Mouse (Mus musculus): ENCODE data around the gene Elmo2. TPM values are rescaled to one million over a fixed set of nuclear protein-coding genes. Genes with fewer than 3 reads are reported as not detected.

Elmo2 gene
- polyA plus RNA-seq (2014; fragmentation: Illumina TruSeq; extraction: RNeasy Lipid Tissue Mini Kit (QIAGEN cat#74804); ENCODE audit: low read depth, low replicate concordance): 17.1 TPM

DNA sequence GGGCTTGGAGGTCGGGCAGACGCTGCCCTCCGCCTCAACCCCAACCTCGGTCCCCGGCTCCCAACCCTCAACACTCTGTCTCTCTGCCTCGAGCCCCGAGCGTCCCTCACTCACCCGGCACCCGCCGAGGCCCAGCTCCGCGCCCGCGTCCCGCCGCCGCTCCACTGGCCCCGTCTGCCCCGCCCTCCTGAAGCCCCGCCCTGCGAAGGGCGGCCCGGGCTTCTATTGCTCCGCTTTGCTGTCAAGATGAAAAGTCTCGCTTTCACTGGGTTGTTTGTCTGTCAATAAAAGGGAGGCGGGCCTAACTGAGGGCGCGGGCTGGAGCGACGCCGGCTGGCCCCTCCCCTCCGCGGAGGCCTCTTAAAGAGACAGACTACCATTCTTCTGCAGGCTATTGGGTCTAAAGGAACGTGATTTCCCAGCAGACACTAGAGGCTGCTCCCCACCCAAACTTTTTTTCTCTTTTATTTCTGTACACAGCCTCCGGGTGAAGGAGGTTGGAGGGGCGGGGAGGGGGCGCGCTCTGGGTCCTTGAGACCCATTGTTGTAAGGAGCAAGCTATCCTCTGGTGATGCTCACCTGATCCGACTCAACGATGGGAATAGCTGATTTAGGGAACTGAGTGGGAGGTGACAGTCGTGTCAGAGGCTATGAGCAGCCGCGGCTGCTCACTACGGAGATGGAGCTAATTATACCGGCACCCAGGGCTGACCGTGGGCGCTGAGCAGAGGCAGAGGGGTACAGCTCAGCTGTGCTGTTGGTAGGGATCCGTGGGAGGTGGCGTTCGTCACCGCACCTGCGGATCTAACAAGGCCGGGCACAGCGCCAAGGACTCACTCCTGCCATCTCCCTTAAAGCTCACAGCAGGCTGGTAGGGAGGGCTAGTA lies at the start of gene Elmo2:
Elmo2 (minus strand) TSS at position 176 of the 887 bp plus-strand sequence.

DNA sequence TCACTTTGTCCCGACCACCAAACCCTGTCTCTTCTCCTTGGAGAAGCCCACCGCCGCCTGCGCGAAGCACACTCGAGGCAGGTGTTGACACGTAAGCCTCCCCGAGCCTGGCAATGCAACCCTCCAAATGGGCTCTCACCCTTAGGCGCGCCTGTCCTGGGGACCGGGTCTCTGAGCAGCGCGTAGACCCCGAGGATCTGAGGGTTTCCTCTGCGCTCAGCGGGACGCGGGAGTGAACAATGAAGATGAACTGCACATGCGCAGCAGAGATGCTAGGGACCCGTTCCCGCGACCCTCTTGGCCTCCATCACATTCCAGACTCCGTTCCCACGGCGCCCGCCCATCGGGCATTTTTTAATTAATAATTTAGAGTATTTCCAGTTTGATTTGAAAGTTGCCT lies 42.2 kb upstream of the Elmo2 start, which contains the start of gene Zfp663:
Zfp663 (minus strand) TSS at position 234 of the 400 bp plus-strand sequence.

DNA sequence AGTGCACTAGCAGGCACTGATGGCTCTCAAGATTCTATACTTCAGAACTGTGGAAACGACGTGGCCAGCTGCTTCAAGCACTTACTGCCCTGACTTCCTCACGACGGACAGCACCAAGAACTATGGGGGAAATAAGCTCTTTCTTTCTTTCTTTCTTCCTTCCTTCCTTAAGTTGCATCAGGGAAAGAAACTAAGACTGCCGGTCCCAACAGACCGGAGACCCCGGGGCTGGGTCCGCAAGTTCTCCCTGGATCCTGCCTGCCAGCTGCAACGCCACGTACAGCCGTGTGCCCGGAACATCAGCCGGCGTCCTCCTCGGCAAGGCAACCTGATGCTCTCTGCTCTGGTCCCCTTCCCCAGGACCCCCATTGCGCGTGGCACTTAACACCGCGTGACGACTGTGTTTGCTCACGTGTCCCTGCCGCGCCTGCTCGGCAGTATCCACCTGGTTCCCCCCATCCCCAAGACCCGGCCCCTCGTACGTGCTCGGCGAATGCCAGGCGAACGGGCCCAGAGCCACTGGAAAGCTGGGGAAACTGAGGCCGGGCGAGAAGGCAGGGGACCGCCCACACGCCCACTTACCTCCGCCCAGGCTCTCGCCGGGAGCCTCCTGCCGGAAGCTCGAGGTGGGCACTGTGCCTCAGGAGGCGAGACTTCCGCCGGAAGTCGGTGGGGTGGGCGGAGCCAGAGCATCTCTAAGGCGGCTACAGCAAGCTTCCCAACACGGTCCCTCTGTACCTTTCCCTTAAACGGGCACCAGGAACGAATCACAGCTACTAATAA lies 38.9 kb downstream of the Elmo2 start, which contains the start of gene Slc35c2:
Slc35c2 (minus strand) TSS at position 668 of the 783 bp plus-strand sequence.

Other genes with a start within 250 kb of the Elmo2 start
- gene 1700025C18Rik, start 235.7 kb downstream of the Elmo2 start, polyA plus RNA-seq (2014; fragmentation: Illumina TruSeq; extraction: RNeasy Lipid Tissue Mini Kit (QIAGEN cat#74804); ENCODE audit: low read depth, low replicate concordance): not detected
- gene Cdh22, start 91.6 kb downstream of the Elmo2 start, polyA plus RNA-seq (2014; fragmentation: Illumina TruSeq; extraction: RNeasy Lipid Tissue Mini Kit (QIAGEN cat#74804); ENCODE audit: low read depth, low replicate concordance): 1.4 TPM
- 21.7 TPM for gene Slc35c2, start 38.6 kb downstream of the Elmo2 start, polyA plus RNA-seq (2014; fragmentation: Illumina TruSeq; extraction: RNeasy Lipid Tissue Mini Kit (QIAGEN cat#74804); ENCODE audit: low read depth, low replicate concordance)
- not detected for gene Zfp663, start 42.2 kb upstream of the Elmo2 start, polyA plus RNA-seq (2014; fragmentation: Illumina TruSeq; extraction: RNeasy Lipid Tissue Mini Kit (QIAGEN cat#74804); ENCODE audit: low read depth, low replicate concordance)
- gene Zfp334, start 61.8 kb upstream of the Elmo2 start, polyA plus RNA-seq (2014; fragmentation: Illumina TruSeq; extraction: RNeasy Lipid Tissue Mini Kit (QIAGEN cat#74804); ENCODE audit: low read depth, low replicate concordance): 1.6 TPM
- not detected for gene Ocstamp, start 73.9 kb upstream of the Elmo2 start, polyA plus RNA-seq (2014; fragmentation: Illumina TruSeq; extraction: RNeasy Lipid Tissue Mini Kit (QIAGEN cat#74804); ENCODE audit: low read depth, low replicate concordance)
- gene Slc13a3, start 146.8 kb upstream of the Elmo2 start, polyA plus RNA-seq (2014; fragmentation: Illumina TruSeq; extraction: RNeasy Lipid Tissue Mini Kit (QIAGEN cat#74804); ENCODE audit: low read depth, low replicate concordance): 0.13 TPM
- 11.3 TPM for gene Trp53rka, start 166.8 kb upstream of the Elmo2 start, polyA plus RNA-seq (2014; fragmentation: Illumina TruSeq; extraction: RNeasy Lipid Tissue Mini Kit (QIAGEN cat#74804); ENCODE audit: low read depth, low replicate concordance)
- gene Slc2a10, start 177.3 kb upstream of the Elmo2 start, polyA plus RNA-seq (2014; fragmentation: Illumina TruSeq; extraction: RNeasy Lipid Tissue Mini Kit (QIAGEN cat#74804); ENCODE audit: low read depth, low replicate concordance): 2.3 TPM